Mouse (Mus musculus) kidney, embryonic 14.5 days (tissue): ENCODE results near the gene Plb1. TPM values are rescaled to one million over a fixed set of nuclear protein-coding genes. Genes with fewer than 3 reads are reported as not detected.

Experiments used
- ATAC-seq: fragments of 200-750 bp; cut with Nextera tagmentation; 2 replicates; pipeline ENCODE4 v1.8.0; 2017; ENCODE audit warnings: moderate number of reproducible peaks, mild to moderate bottlenecking, moderate TSS enrichment, moderate library complexity; ENCODE audit not compliant: low FRiP score, low TSS enrichment
- H3K27ac ChIP-seq: fragments of 300-500 bp; sonication (generic); 2 replicates; pipeline ENCODE4 v1.5.1; 2014; ENCODE audit warnings: low read depth, mild to moderate bottlenecking, low read length, moderate library complexity, mixed read lengths
- H3K27me3 ChIP-seq: fragments of 300-500 bp; sonication (generic); 2 replicates; pipeline ENCODE4 v1.6.1; 2014; ENCODE audit warnings: mild to moderate bottlenecking, low read length; ENCODE audit not compliant: control insufficient read depth, insufficient read depth
- H3K36me3 ChIP-seq: fragments of 300-500 bp; sonication (generic); 2 replicates; pipeline ENCODE4 v1.6.1; 2014; ENCODE audit warnings: low read length, mixed read lengths; ENCODE audit not compliant: control insufficient read depth, insufficient read depth
- H3K4me1 ChIP-seq: fragments of 300-500 bp; sonication (generic); 2 replicates; pipeline ENCODE4 v1.6.1; 2014; ENCODE audit warnings: low read length, mixed read lengths; ENCODE audit not compliant: control insufficient read depth, insufficient read depth
- H3K4me2 ChIP-seq: fragments of 300-500 bp; sonication (generic); replicated peaks from 2 replicates; pipeline ENCODE4 v1.6.1; 2014; ENCODE audit warnings: low read depth, mild to moderate bottlenecking, low read length
- H3K4me3 ChIP-seq: fragments of 300-500 bp; sonication (generic); 2 replicates; pipeline ENCODE4 v1.5.1; 2014; ENCODE audit warnings: mild to moderate bottlenecking, low read length
- H3K9ac ChIP-seq: fragments of 300-500 bp; sonication (generic); 2 replicates; pipeline ENCODE4 v1.6.1; 2014; ENCODE audit warnings: low read depth, mild to moderate bottlenecking, low read length, moderate library complexity
- H3K9me3 ChIP-seq: fragments of 300-500 bp; sonication (generic); 2 replicates; pipeline ENCODE4 v1.6.1; 2016; ENCODE audit warnings: low read length; ENCODE audit not compliant: control insufficient read depth
- WGBS: fragments of 180-500 bp; shearing (Covaris S2); extraction: QIAGEN DNeasy Blood & Tissue Kit; methylation state at CpG from one replicate; pipeline ENCODE4 v1.1.7; 2014; 5-methylcytosine and 5-hydroxymethylcytosine counted together
- polyA plus RNA-seq: library from polyadenylated mRNA; unstranded; fragments of >200 nt; fragmentation: Nextera tagmentation; extraction: Ambion mirVana; gene quantifications from 2 replicates; pipeline ENCODE4 v1.2.1, GENCODE M21; 2014

The Plb1 gene
- not detected in 2 replicates for polyA plus RNA-seq

DNA sequence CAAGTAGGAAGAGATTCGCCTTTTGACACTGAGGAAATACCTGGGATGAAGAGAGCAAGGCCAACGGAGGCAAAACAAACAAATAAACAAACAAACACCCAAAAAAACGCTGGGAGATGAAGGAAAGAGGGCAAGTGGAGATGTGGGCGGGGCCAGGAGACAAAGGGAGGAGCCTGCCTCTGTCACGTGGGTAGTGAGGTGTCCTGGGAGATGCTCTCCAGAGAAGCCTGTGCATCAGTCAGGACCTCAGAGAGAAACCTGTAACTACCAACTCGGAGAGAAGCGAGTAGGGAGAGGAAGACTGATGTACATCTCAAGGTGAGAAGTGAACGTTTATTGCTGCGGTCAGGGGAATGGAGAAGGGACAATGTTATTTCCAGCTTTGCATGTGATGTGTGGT is at the start of gene Plb1:
Gene Plb1, plus strand, starts transcription at position 235 of the 400 bp plus-strand sequence.
- Histone ChIP-seq H3K4me1 (no peaks in the 10 kb centered on the region), H3K36me3 (no peaks in the 10 kb centered on the region), H3K27me3 (no peaks in the 10 kb centered on the region), H3K9me3 (no peaks in the 10 kb centered on the region), H3K4me2 (no peak within 1 kb of the TSS), H3K27ac (no peak within 1 kb of the TSS), H3K4me3 (no peak within 1 kb of the TSS), H3K9ac (no peak within 1 kb of the TSS)
- WGBS: 79% methylated on average over 9 of the region's 9 CpGs
- ATAC-seq: no peak

DNA sequence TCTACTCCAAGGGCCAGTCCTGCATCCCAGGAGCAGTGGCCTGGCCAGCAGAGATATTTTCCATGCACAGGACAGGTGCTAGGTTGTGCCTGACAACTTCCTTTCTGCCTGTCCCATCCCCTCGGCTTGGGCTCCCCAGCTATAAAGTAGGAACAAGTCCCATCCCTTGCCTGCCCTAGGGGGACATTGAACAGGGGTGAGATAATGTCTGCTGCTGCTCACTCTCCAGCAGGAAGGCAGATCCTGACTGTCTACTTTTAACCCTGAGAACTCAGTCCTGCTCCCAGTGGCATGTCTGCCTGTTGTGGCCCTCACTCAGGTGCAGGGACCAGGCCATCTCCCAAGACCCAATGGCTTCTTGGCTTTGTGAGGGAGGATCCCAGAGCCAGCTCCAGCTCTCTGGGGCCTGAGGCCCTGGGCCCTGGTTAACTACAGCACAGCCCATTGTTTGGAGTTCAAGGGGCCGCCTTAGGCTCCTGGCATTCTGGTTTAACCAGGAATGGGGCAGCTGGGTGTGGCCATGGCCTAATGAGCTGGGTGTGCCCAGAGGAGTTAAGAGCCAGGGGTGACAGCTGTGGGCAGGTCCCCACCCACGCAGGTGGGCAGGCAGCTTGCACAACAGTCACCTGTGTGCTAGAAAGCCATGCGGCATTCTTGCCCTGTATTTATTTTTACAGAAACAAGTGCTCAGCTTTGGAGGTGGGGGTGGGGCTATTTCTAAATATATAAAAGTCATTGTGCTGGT is 49.5 kb upstream of the Plb1 start:
- no peaks in the 10 kb centered on the region for H3K27me3 ChIP-seq
- H3K27ac ChIP-seq: no peak overlapping the region
- H3K9me3 ChIP-seq: no peaks in the 10 kb centered on the region
- 59% methylated on average over 4 of the region's 4 CpGs for WGBS
- no peak overlapping the region for H3K4me3 ChIP-seq
- H3K4me1 ChIP-seq: no peaks in the 10 kb centered on the region
- H3K9ac ChIP-seq: no peak overlapping the region
- no peak for ATAC-seq
- no peak overlapping the region for H3K4me2 ChIP-seq
- H3K36me3 ChIP-seq: no peaks in the 10 kb centered on the region

DNA sequence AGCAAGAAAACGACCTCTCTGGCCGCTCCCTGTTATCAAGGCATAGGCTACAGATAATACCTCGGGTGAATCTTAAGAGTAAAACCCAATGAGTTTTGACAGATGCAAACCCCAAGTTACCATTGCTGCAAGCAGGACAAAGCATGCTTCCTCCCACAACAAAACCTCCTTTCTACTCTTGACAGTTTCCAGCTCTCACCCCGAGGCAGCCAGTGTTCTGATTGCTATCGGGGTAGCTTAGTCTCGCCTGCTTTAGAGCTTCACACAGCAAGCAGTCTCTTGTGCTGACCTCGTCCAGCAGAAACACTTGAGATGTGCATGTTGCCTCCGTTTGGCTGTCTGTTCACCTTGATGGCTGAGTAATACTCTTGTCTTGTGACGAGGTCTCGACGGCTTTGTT is 44.8 kb upstream of the Plb1 start:
- Histone ChIP-seq H3K36me3 (no peaks in the 10 kb centered on the region), H3K4me2 (no peak overlapping the region), H3K27ac (no peak overlapping the region), H3K4me3 (no peak overlapping the region), H3K9ac (no peak overlapping the region), H3K4me1 (no peaks in the 10 kb centered on the region), H3K27me3 (no peaks in the 10 kb centered on the region), H3K9me3 (no peaks in the 10 kb centered on the region)
- 53% methylated on average over 11 of the region's 11 CpGs for WGBS
- ATAC-seq: no peak

DNA sequence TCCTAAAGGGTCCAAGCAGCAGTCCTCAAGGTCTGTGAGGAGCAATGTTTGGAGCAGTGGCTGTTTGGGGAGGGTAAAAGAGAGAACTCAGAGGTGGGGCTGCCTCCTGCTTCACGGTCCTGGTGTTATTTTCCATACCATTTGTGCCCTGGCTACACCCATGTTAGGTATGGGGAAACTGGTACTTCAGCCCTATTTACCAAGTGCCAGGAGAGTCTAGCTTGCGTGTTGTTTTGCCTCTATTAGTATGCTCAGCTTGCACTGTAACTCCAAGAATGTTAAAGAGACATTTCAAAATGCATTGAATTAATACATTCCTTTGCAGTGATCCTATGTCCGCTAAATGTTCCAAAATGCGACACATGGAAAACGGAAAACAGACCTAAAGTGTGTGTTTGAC is 41.2 kb upstream of the Plb1 start:
- H3K36me3 ChIP-seq: no peaks in the 10 kb centered on the region
- 75% methylated on average over 5 of the region's 5 CpGs for WGBS
- no peaks in the 10 kb centered on the region for H3K27me3 ChIP-seq
- no peak overlapping the region for H3K4me2 ChIP-seq
- no peaks in the 10 kb centered on the region for H3K9me3 ChIP-seq
- H3K4me3 ChIP-seq: no peak overlapping the region
- no peaks in the 10 kb centered on the region for H3K4me1 ChIP-seq
- no peak for ATAC-seq
- H3K9ac ChIP-seq: no peak overlapping the region
- no peak overlapping the region for H3K27ac ChIP-seq

DNA sequence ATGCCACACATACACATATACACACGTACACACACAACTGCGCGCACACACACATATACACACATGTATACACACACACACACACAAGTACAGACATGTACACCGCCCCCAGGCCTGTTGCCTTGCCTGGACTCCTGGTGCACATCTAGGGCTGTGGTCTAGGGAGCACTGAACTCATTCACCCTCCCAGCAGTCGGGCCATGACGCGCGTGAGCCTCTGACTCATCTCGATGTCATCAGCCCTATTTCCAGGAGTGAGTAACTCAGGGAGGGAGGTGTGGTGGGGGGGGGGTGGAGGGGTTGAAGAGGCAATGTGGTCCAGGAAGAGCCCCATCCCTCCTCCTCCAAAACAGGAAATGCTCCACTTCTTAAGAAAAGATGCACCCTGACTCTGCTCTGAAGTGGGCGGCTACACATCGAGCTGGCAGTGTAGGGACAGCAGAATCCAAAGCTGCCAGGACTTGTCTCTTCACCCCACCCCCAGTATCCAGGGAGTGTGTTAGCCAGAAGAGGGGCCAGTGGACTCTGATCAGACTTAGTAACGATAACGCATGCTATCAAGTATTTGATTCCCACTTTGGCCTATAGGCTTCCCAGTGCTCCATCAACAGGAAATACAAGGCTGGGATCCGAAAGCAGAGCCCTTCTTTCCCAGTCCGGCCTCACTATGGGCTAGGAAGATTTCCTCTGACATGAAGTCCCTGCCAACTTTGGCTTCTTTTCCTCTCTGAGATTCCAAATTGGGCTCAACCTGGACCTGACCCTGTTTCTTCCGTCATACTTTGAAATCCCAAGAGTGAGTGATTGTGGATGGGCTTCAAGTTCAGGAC is 40.3 kb upstream of the Plb1 start:
- 80% methylated on average over 16 of the region's 16 CpGs for WGBS
- Histone ChIP-seq H3K9me3 (no peaks in the 10 kb centered on the region), H3K4me1 (no peaks in the 10 kb centered on the region), H3K4me3 (no peak overlapping the region), H3K36me3 (no peaks in the 10 kb centered on the region), H3K4me2 (no peak overlapping the region), H3K9ac (no peak overlapping the region), H3K27me3 (no peaks in the 10 kb centered on the region), H3K27ac (no peak overlapping the region)
- no peak; the same call in 1 of the 2 replicates for ATAC-seq

DNA sequence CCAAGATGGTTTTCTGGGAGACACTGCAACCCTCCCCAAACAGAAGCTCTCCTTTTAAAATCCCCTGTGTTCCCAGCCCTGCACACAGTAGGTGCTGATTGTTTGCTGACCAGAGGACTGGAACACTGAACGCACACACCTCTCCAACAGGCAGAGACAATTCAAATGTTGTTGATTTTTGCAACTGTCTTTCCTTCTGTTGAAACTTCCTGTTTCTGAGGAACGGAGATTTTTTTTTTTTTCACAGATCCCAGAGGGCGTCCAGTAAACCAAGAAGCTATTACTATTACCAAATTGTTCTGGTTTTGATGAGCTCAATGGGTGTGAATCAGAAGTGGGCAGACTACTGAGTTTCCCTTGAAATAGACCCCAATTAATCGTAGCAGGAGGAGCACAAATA is 38.3 kb upstream of the Plb1 start:
- ATAC-seq: no peak
- no peaks in the 10 kb centered on the region for H3K4me1 ChIP-seq
- WGBS: 71% methylated on average over 4 of the region's 4 CpGs
- H3K4me3 ChIP-seq: no peak overlapping the region
- H3K36me3 ChIP-seq: no peaks in the 10 kb centered on the region
- no peaks in the 10 kb centered on the region for H3K9me3 ChIP-seq
- H3K4me2 ChIP-seq: no peak overlapping the region
- H3K27ac ChIP-seq: no peak overlapping the region
- H3K27me3 ChIP-seq: no peaks in the 10 kb centered on the region
- no peak overlapping the region for H3K9ac ChIP-seq

DNA sequence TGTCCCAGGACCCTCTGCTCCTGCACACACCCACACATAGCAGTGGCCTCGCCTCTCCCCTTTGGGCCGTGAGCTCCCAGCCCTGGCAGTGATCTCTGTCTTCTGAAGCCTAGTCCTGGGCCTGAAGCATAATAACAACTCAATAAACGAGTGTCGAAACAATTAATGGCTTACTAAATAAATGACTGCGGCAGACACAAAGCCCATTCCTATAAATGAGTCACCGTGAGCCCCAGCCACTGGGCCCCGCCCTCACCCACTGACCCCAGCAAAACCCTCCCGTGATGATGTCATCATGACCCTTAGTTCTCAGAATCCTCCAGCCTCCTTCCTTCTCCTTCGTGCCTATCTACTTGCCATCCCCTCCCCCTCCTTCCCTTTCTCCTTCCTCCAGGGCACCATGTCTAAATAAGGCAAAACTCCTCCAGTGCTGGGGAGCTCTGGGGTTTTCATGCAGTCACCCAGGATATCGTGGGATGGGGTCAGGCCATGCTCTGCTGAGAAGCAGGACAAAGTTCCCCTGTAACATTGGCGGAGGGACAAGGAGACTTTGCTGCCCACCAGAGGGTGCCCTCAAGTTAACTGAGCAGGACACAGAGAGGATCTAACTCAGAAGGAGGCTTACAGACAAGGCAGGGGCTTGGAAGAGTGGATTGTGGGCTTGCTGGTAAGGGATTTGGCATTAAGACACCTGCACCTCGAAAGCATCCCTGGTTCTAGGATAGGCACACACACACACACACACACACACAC is 36.5 kb upstream of the Plb1 start:
- H3K4me3 ChIP-seq: no peak overlapping the region
- H3K9ac ChIP-seq: no peak overlapping the region
- no peaks in the 10 kb centered on the region for H3K36me3 ChIP-seq
- H3K9me3 ChIP-seq: no peaks in the 10 kb centered on the region
- no peaks in the 10 kb centered on the region for H3K27me3 ChIP-seq
- H3K4me1 ChIP-seq: no peaks in the 10 kb centered on the region
- H3K27ac ChIP-seq: peak overlapping the region; percentile 11; the same call in 1 of the 2 replicates
- ATAC-seq: peak; percentile 36; the same call in 1 of the 2 replicates
- 49% methylated on average over 12 of the region's 12 CpGs for WGBS
- no peak overlapping the region for H3K4me2 ChIP-seq

DNA sequence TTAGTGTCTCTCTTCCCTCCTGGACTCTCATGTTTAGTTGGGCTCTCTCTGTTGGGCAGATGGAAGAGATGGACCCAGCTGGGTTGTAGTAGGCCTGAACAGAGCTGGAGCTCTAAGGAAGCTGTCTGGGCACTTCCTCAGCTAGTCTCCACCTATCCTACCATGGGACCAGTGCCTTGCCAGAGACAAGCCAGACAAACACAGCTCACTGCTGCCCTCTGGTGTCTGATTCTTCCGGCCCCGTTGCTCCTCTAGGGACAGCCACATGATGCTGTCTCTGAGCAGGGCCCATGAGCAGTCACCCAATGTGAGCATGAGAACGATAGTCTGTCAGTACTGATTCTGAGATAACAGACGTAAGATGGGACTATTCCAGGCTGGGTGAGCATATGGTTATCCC is 34.8 kb upstream of the Plb1 start:
- Histone ChIP-seq H3K36me3 (no peaks in the 10 kb centered on the region), H3K9ac (no peak overlapping the region), H3K27ac (no peak overlapping the region), H3K4me2 (no peak overlapping the region), H3K4me3 (no peak overlapping the region), H3K4me1 (no peaks in the 10 kb centered on the region), H3K9me3 (no peaks in the 10 kb centered on the region), H3K27me3 (no peaks in the 10 kb centered on the region)
- 11% methylated on average over 4 of the region's 4 CpGs for WGBS
- peak; percentile 83 for ATAC-seq
